Mouse (Mus musculus) liver, embryonic 14.5 days (tissue): ENCODE results near the gene Rhebl1.

ENCODE experiments used
- CTCF ChIP-seq: IDR thresholded peaks from 2 replicates; pipeline ENCODE4 v1.5.1; 2016; ENCODE audit warnings: antibody characterized with exemption, low read depth, control low read depth
- EP300 ChIP-seq: IDR thresholded peaks from 2 replicates; pipeline ENCODE4 v1.6.1; 2016; ENCODE audit warnings: antibody characterized with exemption, low read depth

GRCm38 (mm10) chr15:98924682-98925081 lies 30.3 kb upstream of the Rhebl1 start:
- TF ChIP-seq CTCF, result no peak
- TF ChIP-seq EP300, result no peak
